Mouse (Mus musculus): Measurements from ENCODE around the gene Acy3.

DNA sequence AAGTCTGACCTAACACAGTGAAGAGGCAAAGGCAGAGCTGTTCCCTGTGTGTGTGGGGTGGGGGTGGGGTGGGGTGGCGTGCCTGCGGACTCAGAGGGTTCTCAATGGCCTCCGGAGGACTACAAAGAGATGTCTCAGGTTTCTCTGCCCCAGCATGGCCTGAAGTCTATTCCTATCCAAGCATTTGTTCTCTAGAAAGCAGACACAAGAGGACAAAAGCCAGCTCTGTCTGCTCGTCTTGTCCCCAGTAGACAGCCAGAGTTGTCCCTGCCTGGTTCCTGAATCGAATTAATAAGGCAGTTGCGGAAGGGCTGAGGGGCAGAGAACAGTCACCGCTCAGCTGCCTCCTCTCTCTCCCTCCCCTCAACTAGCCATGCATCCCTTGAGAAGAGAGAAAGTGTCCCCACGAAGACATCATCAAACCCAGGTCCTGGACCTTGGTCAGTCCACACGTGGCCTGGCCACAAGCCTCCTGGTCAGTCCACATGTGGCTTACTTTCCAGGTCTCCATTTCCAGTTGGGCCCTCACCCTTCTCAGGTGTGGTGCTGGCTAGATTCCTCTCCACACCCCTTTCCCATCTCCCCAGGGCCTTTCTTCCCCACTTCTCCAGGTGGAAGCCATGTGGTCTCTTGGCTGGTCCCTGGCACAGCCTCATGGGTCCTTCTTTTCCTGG lies 2.7 kb upstream of the Acy3 start:
- TF ChIP-seq POLR2A (IDR thresholded peaks at IDR 0.05; ENCODE audit: borderline replicate concordance, extremely low read depth, low read depth, low read length) (no peak), CTCF (IDR thresholded peaks at IDR 0.05; ENCODE audit: insufficient read depth, low read length) (no peak)

Data from lung, adult 2 months (tissue).